Mouse (Mus musculus): ENCODE measurements around the gene Scamp5. TPM values are rescaled to one million over a fixed set of nuclear protein-coding genes. Genes with fewer than 3 reads are reported as not detected.
"Not testable (repeated sequence)": the region's sequence is repeated elsewhere in the genome, so short reads cannot be mapped to it uniquely, and the experiment has no call there.

The Scamp5 gene
- polyA plus RNA-seq, 2 experiments, result 10.0 to 33.8 TPM

DNA sequence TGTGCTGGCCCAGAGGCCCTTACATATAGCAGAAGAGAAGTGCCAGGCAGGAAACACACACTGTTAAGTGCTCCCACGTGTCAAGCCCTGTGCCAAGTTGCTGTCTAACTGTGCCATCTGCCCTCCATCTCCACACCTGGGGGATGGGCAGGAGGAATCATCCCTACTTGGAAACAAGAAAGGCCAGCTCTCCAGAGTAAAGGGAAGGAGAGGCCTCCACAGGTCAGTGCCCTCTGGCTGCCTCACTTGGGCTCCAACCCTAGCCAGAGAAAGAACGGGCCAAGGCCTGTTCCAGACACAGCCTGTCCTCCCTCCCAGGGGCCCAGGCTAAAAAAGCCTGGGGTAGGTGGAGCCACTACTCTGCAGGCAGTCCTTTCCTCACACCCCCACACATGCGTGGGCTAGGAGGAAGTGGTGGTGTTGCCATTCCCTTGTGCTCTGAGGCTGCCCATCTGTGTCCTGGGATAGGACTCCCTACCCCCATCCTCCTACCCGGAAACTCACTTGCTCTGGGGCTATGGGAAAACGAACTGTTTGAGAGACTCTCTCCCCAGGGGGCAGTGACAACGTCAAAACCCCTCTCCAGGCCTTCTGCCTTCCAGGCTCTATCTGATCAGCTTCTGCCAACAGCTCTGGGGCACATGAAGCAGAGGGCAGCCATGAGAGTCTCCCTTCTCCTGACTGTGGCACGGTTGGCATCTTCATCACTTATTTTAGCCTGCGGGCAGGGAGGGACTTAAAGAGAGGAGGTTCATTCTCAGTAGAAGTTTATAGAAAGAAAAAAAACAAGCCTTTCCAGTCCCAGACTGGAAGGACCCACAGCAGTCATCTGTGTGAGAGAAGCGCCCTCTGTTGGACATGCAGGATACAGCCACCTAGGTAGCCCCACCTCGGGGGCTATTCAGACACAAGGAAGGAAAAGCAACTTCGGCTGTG is 34.5 kb downstream of the Scamp5 start:
- Histone ChIP-seq H3K4me1 (ENCODE audit: control insufficient read depth, insufficient read depth, low read length) (peaks cover 18% of the 10 kb centered on the region), H3K36me3 (ENCODE audit: control insufficient read depth, insufficient read depth, low read length) (0 out of 2 replicates have a peak, but pooled peaks cover 4% of the 10 kb centered on the region), H3K4me3 (replicated peaks; ENCODE audit: low read length) (no peak overlapping the region), H3K27me3 (ENCODE audit: control insufficient read depth, insufficient read depth, low read length) (no peaks in the 10 kb centered on the region), H3K9me3 (ENCODE audit: control insufficient read depth, low read length) (no peaks in the 10 kb centered on the region), H3K27ac (replicated peaks; ENCODE audit: low read depth, low read length) (peak overlapping the region; percentile 46), H3K9ac (ENCODE audit: low read depth, low read length, severe bottlenecking) (peak overlapping the region; percentile 35; the same call in 1 of the 2 replicates), H3K4me2 (replicated peaks; ENCODE audit: low read depth, low read length, severe bottlenecking) (no peak overlapping the region)
- DNase-seq (ENCODE audit: low spot score), result peak; percentile 91
- TF ChIP-seq POLR2A (IDR thresholded peaks at IDR 0.05; ENCODE audit: borderline replicate concordance, extremely low read depth, insufficient read depth, insufficient read length), result no peak
- ATAC-seq (ENCODE audit: low FRiP score, low read depth), result peak; percentile 88
- WGBS, result 12% methylated on average over 11 of the region's 11 CpGs

DNA sequence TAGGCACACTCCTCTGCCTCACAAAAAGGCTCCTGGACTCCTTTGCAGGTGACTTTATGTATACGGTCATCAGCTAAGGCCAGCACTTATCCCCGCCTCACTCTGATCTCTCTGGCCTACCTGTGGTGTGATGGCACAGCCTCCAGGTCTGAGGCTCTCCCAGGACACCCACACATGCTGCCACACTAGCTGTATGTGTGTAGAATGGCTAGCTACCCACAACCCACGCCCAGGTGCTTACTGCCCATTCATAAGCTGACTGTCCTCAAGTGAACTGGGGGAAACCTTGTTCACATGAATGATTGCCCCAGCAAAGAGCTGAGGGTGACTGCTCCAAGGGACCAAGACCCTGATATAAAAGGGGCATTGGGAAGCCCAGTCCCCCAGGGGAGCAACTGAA is 35.4 kb downstream of the Scamp5 start:
- no peak overlapping the region for H3K4me3 ChIP-seq (replicated peaks; ENCODE audit: low read length)
- H3K36me3 ChIP-seq (ENCODE audit: control insufficient read depth, insufficient read depth, low read length), result 0 out of 2 replicates have a peak, but pooled peaks cover 4% of the 10 kb centered on the region
- no peaks in the 10 kb centered on the region for H3K9me3 ChIP-seq (ENCODE audit: control insufficient read depth, low read length)
- no peak for TF ChIP-seq POLR2A (IDR thresholded peaks at IDR 0.05; ENCODE audit: borderline replicate concordance, extremely low read depth, insufficient read depth, insufficient read length)
- no peak overlapping the region for H3K9ac ChIP-seq (ENCODE audit: low read depth, low read length, severe bottlenecking)
- H3K27ac ChIP-seq (replicated peaks; ENCODE audit: low read depth, low read length), result no peak overlapping the region
- H3K4me1 ChIP-seq (ENCODE audit: control insufficient read depth, insufficient read depth, low read length), result peaks cover 26% of the 10 kb centered on the region
- WGBS, result 89% methylated on average over 3 of the region's 3 CpGs
- ATAC-seq (ENCODE audit: low FRiP score, low read depth) (no peak), DNase-seq (ENCODE audit: low spot score) (no peak)
- H3K27me3 ChIP-seq (ENCODE audit: control insufficient read depth, insufficient read depth, low read length), result no peaks in the 10 kb centered on the region
- H3K4me2 ChIP-seq (replicated peaks; ENCODE audit: low read depth, low read length, severe bottlenecking), result no peak overlapping the region

DNA sequence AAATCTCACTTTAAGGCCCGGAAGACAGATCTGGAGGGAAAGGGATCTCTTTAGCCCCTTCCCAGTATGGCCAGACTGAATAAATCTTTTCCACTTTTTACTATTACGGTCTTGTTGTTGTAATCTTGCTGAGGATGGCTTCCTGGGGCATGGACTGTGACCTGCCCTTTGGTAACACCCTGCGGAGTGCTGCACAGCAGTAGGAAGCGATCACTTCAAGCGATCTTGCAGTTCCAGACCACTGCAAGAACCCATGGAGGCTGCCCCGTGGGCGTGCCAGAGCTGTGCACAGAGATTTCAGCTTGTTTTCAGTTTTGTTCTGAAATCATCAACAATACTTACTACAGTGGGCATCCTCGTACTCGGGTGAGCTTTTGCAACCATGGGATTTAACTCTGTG is 36.7 kb downstream of the Scamp5 start:
- DNase-seq (ENCODE audit: low spot score) (no peak), ATAC-seq (ENCODE audit: low FRiP score, low read depth) (no peak)
- no peak for TF ChIP-seq POLR2A (IDR thresholded peaks at IDR 0.05; ENCODE audit: borderline replicate concordance, extremely low read depth, insufficient read depth, insufficient read length)
- H3K36me3 ChIP-seq (ENCODE audit: control insufficient read depth, insufficient read depth, low read length), result 0 out of 2 replicates have a peak, but pooled peaks cover 4% of the 10 kb centered on the region
- H3K4me3 ChIP-seq (replicated peaks; ENCODE audit: low read length), result no peak overlapping the region
- no peaks in the 10 kb centered on the region for H3K9me3 ChIP-seq (ENCODE audit: control insufficient read depth, low read length)
- H3K4me1 ChIP-seq (ENCODE audit: control insufficient read depth, insufficient read depth, low read length), result peaks cover 26% of the 10 kb centered on the region
- no peak overlapping the region for H3K4me2 ChIP-seq (replicated peaks; ENCODE audit: low read depth, low read length, severe bottlenecking)
- no peak overlapping the region for H3K27ac ChIP-seq (replicated peaks; ENCODE audit: low read depth, low read length)
- no peaks in the 10 kb centered on the region for H3K27me3 ChIP-seq (ENCODE audit: control insufficient read depth, insufficient read depth, low read length)
- 57% methylated on average over 9 of the region's 9 CpGs for WGBS
- no peak overlapping the region for H3K9ac ChIP-seq (ENCODE audit: low read depth, low read length, severe bottlenecking)

DNA sequence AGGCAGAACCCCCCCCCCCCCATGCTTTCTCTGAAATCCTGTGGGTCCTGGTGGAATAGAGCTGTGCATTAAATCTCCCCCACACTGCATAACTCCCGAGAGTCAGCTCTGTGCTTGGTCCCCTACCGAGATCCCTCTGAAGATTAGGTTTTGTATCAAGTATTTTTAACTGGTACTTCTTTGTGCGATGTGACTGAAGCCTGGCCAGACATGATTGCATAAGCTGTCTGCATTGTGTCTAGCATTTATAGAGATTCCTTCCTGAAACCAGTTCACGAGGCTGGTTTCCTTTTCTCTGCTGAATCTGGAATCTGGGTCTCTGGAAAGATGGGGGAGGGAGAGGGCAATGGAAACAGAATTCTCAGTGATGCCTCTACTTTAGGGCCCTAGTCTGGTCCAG is 39.5 kb downstream of the Scamp5 start:
- peaks cover 4% of the 10 kb centered on the region; the same call in 1 of the 2 replicates for H3K36me3 ChIP-seq (ENCODE audit: control insufficient read depth, insufficient read depth, low read length)
- peaks cover 24% of the 10 kb centered on the region for H3K4me1 ChIP-seq (ENCODE audit: control insufficient read depth, insufficient read depth, low read length)
- no peak for DNase-seq (ENCODE audit: low spot score)
- H3K27ac ChIP-seq (replicated peaks; ENCODE audit: low read depth, low read length), result peak overlapping the region; percentile 50; the same call in 1 of the 2 replicates
- H3K27me3 ChIP-seq (ENCODE audit: control insufficient read depth, insufficient read depth, low read length), result no peaks in the 10 kb centered on the region
- no peak overlapping the region for H3K9ac ChIP-seq (ENCODE audit: low read depth, low read length, severe bottlenecking)
- H3K4me3 ChIP-seq (replicated peaks; ENCODE audit: low read length), result no peak overlapping the region
- H3K9me3 ChIP-seq (ENCODE audit: control insufficient read depth, low read length), result no peaks in the 10 kb centered on the region
- TF ChIP-seq POLR2A (IDR thresholded peaks at IDR 0.05; ENCODE audit: borderline replicate concordance, extremely low read depth, insufficient read depth, insufficient read length), result no peak
- no peak; the same call in 1 of the 2 replicates for ATAC-seq (ENCODE audit: low FRiP score, low read depth)
- 33% methylated on average over 4 of the region's 4 CpGs for WGBS
- H3K4me2 ChIP-seq (replicated peaks; ENCODE audit: low read depth, low read length, severe bottlenecking), result no peak overlapping the region

DNA sequence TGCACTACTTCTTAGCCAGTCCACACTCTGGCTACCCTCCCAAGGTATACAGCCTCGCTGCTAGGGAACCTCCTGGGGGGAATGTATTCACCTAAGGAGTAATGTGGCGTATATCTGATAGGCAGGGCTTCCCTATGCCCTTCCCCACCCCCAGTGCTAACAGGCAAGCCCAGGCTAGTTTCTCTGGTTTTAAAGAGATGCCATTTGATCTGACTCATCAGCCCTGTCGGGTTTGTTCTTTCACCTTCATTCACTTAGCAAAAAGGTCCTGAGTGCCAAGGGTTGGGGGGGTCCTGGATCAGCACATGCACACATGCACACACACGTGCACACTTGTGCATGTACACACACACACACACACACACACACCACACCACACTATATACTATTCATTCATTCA is 39.9 kb downstream of the Scamp5 start:
- ATAC-seq (ENCODE audit: low FRiP score, low read depth) (no peak), DNase-seq (ENCODE audit: low spot score) (no peak)
- Histone ChIP-seq H3K4me1 (ENCODE audit: control insufficient read depth, insufficient read depth, low read length) (peaks cover 19% of the 10 kb centered on the region), H3K4me2 (replicated peaks; ENCODE audit: low read depth, low read length, severe bottlenecking) (no peak overlapping the region), H3K27me3 (ENCODE audit: control insufficient read depth, insufficient read depth, low read length) (no peaks in the 10 kb centered on the region), H3K9me3 (ENCODE audit: control insufficient read depth, low read length) (no peaks in the 10 kb centered on the region), H3K4me3 (replicated peaks; ENCODE audit: low read length) (no peak overlapping the region), H3K27ac (replicated peaks; ENCODE audit: low read depth, low read length) (no peak overlapping the region), H3K9ac (ENCODE audit: low read depth, low read length, severe bottlenecking) (no peak overlapping the region), H3K36me3 (ENCODE audit: control insufficient read depth, insufficient read depth, low read length) (peaks cover 4% of the 10 kb centered on the region; the same call in 1 of the 2 replicates)
- 55% methylated on average over 4 of the region's 4 CpGs for WGBS
- TF ChIP-seq POLR2A (IDR thresholded peaks at IDR 0.05; ENCODE audit: borderline replicate concordance, extremely low read depth, insufficient read depth, insufficient read length), result no peak

DNA sequence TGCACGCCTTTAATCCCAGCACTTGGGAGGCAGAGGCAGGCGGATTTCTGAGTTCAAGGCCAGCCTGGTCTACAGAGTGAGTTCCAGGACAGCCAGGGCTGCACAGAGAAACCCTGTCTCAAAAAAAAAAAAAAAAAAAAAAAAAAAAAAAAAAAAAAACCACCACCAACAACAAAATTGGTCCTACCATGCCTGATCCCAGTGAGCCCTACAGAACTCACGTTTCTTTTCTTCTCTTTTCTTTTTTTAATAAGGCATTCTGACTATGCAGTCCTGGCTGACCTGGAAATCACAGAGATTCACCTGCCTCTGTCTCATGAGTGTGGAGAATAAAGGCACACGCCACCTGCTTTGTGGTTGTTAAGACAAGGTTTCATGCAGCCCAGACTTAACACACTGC is 40.7 kb downstream of the Scamp5 start:
- not testable (repeated sequence) for H3K9ac ChIP-seq (ENCODE audit: low read depth, low read length, severe bottlenecking); H3K27ac ChIP-seq (replicated peaks; ENCODE audit: low read depth, low read length); H3K4me3 ChIP-seq (replicated peaks; ENCODE audit: low read length); H3K27me3 ChIP-seq (ENCODE audit: control insufficient read depth, insufficient read depth, low read length); H3K4me2 ChIP-seq (replicated peaks; ENCODE audit: low read depth, low read length, severe bottlenecking); H3K9me3 ChIP-seq (ENCODE audit: control insufficient read depth, low read length); ATAC-seq (ENCODE audit: low FRiP score, low read depth); H3K36me3 ChIP-seq (ENCODE audit: control insufficient read depth, insufficient read depth, low read length); DNase-seq (ENCODE audit: low spot score)
- H3K4me1 ChIP-seq (ENCODE audit: control insufficient read depth, insufficient read depth, low read length), result peaks cover 15% of the 10 kb centered on the region
- WGBS, result 88% methylated on average over 4 of the region's 4 CpGs

All from limb, embryonic 14.5 days (tissue).